Mouse (Mus musculus) heart, embryonic 15.5 days (tissue): ENCODE data around the gene Fcho1. TPM values are rescaled to one million over a fixed set of nuclear protein-coding genes. Genes with fewer than 3 reads are reported as not detected.
A peak's percentile ranks its signal among the peaks of the same experiment; 100 is the strongest.

ENCODE experiments used
- ATAC-seq: fragments of 200-750 bp; cut with Nextera tagmentation; replicated peaks from 2 replicates; pipeline ENCODE4 v1.8.0; 2017; ENCODE audit warnings: low read depth, moderate TSS enrichment; ENCODE audit not compliant: insufficient number of reproducible peaks, insufficient read depth, low FRiP score
- H3K27ac ChIP-seq: fragments of 300-500 bp; sonication (generic); 2 replicates; pipeline ENCODE4 v1.5.1; 2015; ENCODE audit warnings: mild to moderate bottlenecking, inconsistent platforms
- H3K27me3 ChIP-seq: fragments of 300-500 bp; sonication (generic); 2 replicates; pipeline ENCODE4 v1.6.1; 2015; ENCODE audit warnings: inconsistent platforms
- H3K36me3 ChIP-seq: fragments of 300-500 bp; sonication (generic); 2 replicates; pipeline ENCODE4 v1.6.1; 2015; ENCODE audit warnings: mild to moderate bottlenecking, inconsistent platforms
- H3K4me1 ChIP-seq: fragments of 300-500 bp; sonication (generic); replicated peaks from 2 replicates; pipeline ENCODE4 v1.6.1; 2015; ENCODE audit warnings: inconsistent platforms
- H3K4me2 ChIP-seq: fragments of 300-500 bp; sonication (generic); 2 replicates; pipeline ENCODE4 v1.6.1; 2015; ENCODE audit warnings: inconsistent platforms, mild to moderate bottlenecking, moderate library complexity
- H3K4me3 ChIP-seq: fragments of 300-500 bp; sonication (generic); 2 replicates; pipeline ENCODE4 v1.5.1; 2015; ENCODE audit warnings: mild to moderate bottlenecking, inconsistent platforms
- H3K9ac ChIP-seq: fragments of 300-500 bp; sonication (generic); 2 replicates; pipeline ENCODE4 v1.6.1; 2015; ENCODE audit warnings: mild to moderate bottlenecking, inconsistent platforms
- H3K9me3 ChIP-seq: fragments of 300-500 bp; sonication (generic); replicated peaks from 2 replicates; pipeline ENCODE4 v1.6.1; 2016; ENCODE audit warnings: inconsistent platforms
- WGBS: fragments of 180-500 bp; shearing (Covaris S2); methylation state at CpG from one replicate; pipeline ENCODE4 v1.1.7; 2015; ENCODE audit warnings: mixed read lengths; 5-methylcytosine and 5-hydroxymethylcytosine counted together
- polyA plus RNA-seq: library from polyadenylated mRNA; unstranded; fragments of >200 nt; fragmentation: Nextera tagmentation; extraction: Ambion mirVana; gene quantifications from 2 replicates; pipeline ENCODE4 v1.2.1, GENCODE M21; 2015

Fcho1 gene
- polyA plus RNA-seq, 1 experiment from 2014 or later = 1.9 TPM

GRCm38 (mm10) chr8:71670621-71671548 is 54.6 kb downstream of the Fcho1 start:
- Histone ChIP-seq H3K4me3 (peak overlapping the region; percentile 61), H3K4me2 (peak overlapping the region; percentile 100), H3K36me3 (no peaks in the 10 kb centered on the region), H3K4me1 (peaks cover 60% of the 10 kb centered on the region), H3K27me3 (peaks cover 10% of the 10 kb centered on the region; the same call in 1 of the 2 replicates), H3K9ac (peak overlapping the region; percentile 38; the same call in 1 of the 2 replicates), H3K27ac (no peak overlapping the region), H3K9me3 (no peaks in the 10 kb centered on the region)
- peak; percentile 9 for ATAC-seq
- 1% methylated on average over 62 of the region's 64 CpGs for WGBS

- Histone ChIP-seq H3K27me3 (peaks cover 10% of the 10 kb centered on the region; the same call in 1 of the 2 replicates), H3K27ac (no peak overlapping the region), H3K36me3 (no peaks in the 10 kb centered on the region), H3K4me1 (peaks cover 61% of the 10 kb centered on the region), H3K4me2 (peak overlapping the region; percentile 100), H3K4me3 (peak overlapping the region; percentile 61), H3K9me3 (no peaks in the 10 kb centered on the region), H3K9ac (0 out of 2 replicates have a peak overlapping the region, but pooled peaks have one; percentile 38)
- 8% methylated on average over 12 of the region's 12 CpGs for WGBS
- ATAC-seq = no peak
Observed at GRCm38 (mm10) chr8:71670198-71670597, 55.3 kb downstream of the Fcho1 start.

DNA sequence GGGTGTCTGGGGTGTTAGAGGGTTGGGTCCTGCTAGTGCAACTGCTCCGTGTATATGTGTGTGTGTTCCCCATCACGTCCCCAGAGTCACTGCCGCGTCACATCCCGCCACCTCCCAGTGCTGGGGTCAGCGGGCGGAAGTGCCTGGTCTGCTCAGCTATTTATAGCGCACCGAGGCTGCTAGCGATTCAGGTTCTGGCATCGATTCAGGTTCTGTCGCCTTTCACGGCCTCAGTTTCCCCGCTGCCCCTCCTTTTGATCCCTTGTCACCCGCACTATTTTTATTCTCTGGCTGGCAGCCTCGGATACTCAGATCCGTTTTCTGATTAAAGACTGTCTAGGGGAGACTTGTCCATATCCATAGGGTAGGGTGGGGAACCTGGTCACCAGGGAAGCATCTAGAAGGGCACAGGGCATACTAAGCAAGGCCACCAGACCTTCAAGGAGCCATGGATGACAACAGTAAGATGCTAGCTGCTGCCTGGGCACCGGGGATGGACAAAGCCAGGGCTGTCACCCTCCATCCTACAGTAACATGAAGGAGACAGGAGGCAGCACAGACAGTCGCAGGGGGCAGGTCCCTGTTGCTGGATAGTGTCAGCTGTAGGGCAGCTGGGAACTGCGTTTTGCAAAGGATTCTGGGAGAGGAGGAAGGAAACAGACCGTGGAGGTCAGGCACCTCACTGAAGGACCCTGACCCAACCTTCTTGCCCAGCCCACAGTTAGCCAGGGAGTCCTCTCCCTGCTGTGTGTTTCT is 57.1 kb downstream of the Fcho1 start:
- Histone ChIP-seq H3K9me3 (no peaks in the 10 kb centered on the region), H3K4me2 (peak overlapping the region; percentile 58), H3K27me3 (peaks cover 10% of the 10 kb centered on the region; the same call in 1 of the 2 replicates), H3K36me3 (no peaks in the 10 kb centered on the region), H3K9ac (peak overlapping the region; percentile 37), H3K4me1 (peaks cover 63% of the 10 kb centered on the region), H3K4me3 (peak overlapping the region; percentile 28), H3K27ac (peak overlapping the region; percentile 69)
- ATAC-seq = peak; percentile 58; the same call in 1 of the 2 replicates
- under 1% methylated on average over 21 of the region's 21 CpGs for WGBS

DNA sequence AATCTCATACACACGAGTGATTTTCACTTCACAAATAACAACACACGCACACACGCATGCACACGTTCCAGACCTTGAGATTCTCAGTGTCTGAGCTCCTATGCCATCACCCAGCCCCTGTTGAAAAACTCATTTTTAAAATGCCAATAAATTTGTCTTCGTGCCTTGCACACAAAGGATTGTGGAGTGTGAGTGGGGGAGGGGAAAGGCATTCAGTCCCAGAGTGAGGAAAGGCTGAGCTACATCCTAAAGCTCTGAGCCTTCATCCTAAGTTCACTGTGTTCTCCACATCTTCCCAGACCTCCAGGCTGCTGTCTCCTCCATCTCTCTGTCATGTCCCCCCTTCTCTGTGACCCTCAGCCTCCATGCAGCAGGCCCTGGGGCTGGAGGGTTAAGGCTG is 58.3 kb downstream of the Fcho1 start:
- Histone ChIP-seq H3K27me3 (peaks cover 19% of the 10 kb centered on the region; the same call in 1 of the 2 replicates), H3K27ac (peak overlapping the region; percentile 69), H3K36me3 (no peaks in the 10 kb centered on the region), H3K4me1 (peaks cover 63% of the 10 kb centered on the region), H3K9me3 (no peaks in the 10 kb centered on the region), H3K4me3 (no peak overlapping the region), H3K4me2 (no peak overlapping the region), H3K9ac (peak overlapping the region; percentile 37; the same call in 1 of the 2 replicates)
- no peak for ATAC-seq
- WGBS = 66% methylated on average over 5 of the region's 5 CpGs

- WGBS = 50% methylated on average over 1 of the region's 1 CpGs
- peaks cover 60% of the 10 kb centered on the region for H3K4me1 ChIP-seq
- no peaks in the 10 kb centered on the region for H3K9me3 ChIP-seq
- H3K4me2 ChIP-seq = no peak overlapping the region
- peaks cover 21% of the 10 kb centered on the region; the same call in 1 of the 2 replicates for H3K27me3 ChIP-seq
- no peaks in the 10 kb centered on the region for H3K36me3 ChIP-seq
- H3K4me3 ChIP-seq = no peak overlapping the region
- H3K27ac ChIP-seq = no peak overlapping the region
- no peak for ATAC-seq
- no peak overlapping the region for H3K9ac ChIP-seq
Observed at GRCm38 (mm10) chr8:71666855-71667254, 58.7 kb downstream of the Fcho1 start.

GRCm38 (mm10) chr8:71665331-71666130 is 60.0 kb downstream of the Fcho1 start:
- Histone ChIP-seq H3K9me3 (no peaks in the 10 kb centered on the region), H3K27ac (peak overlapping the region; percentile 40), H3K27me3 (peaks cover 28% of the 10 kb centered on the region), H3K4me1 (peaks cover 49% of the 10 kb centered on the region), H3K9ac (peak overlapping the region; percentile 28; the same call in 1 of the 2 replicates), H3K4me2 (peak overlapping the region; percentile 59), H3K4me3 (peak overlapping the region; percentile 29), H3K36me3 (no peaks in the 10 kb centered on the region)
- ATAC-seq = peak; percentile 34
- 5% methylated on average over 22 of the region's 22 CpGs for WGBS

DNA sequence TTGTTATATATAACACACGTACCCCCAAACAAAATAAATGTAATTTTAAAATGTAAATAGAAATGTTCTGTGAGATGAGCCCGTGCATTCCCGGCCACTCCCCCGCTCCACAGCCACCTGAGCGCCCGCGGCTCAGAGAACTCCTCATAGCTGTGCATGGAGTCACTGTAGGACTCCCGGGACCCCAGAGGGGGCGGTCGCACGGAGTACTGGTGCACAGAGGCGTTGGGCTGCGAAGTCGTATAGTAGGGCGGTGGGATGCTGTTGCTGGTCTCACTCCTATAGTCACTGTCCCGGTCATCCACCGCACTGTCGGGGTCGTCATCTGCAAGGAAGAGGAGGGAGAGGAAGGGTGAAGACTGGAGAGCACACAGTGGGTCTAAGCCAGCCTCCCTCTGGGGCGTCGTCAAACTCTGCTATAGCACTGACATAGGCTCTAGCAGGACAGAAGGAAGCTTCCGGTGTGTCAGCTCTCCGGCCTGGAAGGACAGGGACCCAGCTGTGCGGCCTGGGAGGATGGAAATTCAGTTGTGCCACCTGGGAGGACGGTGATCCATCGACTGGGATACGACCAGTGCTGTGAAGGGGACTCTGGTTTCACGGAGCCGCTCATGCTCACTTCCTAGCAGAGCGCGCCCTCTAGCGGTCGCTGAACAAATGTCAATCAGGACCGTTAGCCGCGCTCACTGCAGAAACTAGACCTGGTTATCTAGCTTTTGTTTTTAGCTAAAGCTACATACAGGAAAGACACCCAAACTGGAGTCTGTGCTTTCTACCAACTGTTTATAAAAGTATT is 65.0 kb downstream of the Fcho1 start:
- Histone ChIP-seq H3K9me3 (no peaks in the 10 kb centered on the region), H3K4me2 (no peak overlapping the region), H3K27me3 (peaks cover 66% of the 10 kb centered on the region), H3K36me3 (no peaks in the 10 kb centered on the region), H3K4me1 (peaks cover 8% of the 10 kb centered on the region), H3K9ac (no peak overlapping the region), H3K27ac (no peak overlapping the region), H3K4me3 (no peak overlapping the region)
- 10% methylated on average over 36 of the region's 36 CpGs for WGBS
- ATAC-seq = peak; percentile 43; the same call in 1 of the 2 replicates

GRCm38 (mm10) chr8:71659751-71660150 is 65.8 kb downstream of the Fcho1 start:
- Histone ChIP-seq H3K4me3 (no peak overlapping the region), H3K9ac (no peak overlapping the region), H3K27ac (no peak overlapping the region), H3K36me3 (no peaks in the 10 kb centered on the region), H3K27me3 (peaks cover 74% of the 10 kb centered on the region), H3K4me1 (peaks cover 6% of the 10 kb centered on the region), H3K9me3 (no peaks in the 10 kb centered on the region), H3K4me2 (no peak overlapping the region)
- no peak for ATAC-seq
- WGBS = 73% methylated on average over 1 of the region's 1 CpGs

GRCm38 (mm10) chr8:71658515-71659049 is 66.9 kb downstream of the Fcho1 start:
- Histone ChIP-seq H3K4me3 (no peak overlapping the region), H3K4me2 (no peak overlapping the region), H3K4me1 (peaks cover 10% of the 10 kb centered on the region), H3K27ac (no peak overlapping the region), H3K27me3 (peaks cover 86% of the 10 kb centered on the region), H3K9ac (no peak overlapping the region), H3K9me3 (no peaks in the 10 kb centered on the region), H3K36me3 (no peaks in the 10 kb centered on the region)
- ATAC-seq = no peak
- 20% methylated on average over 17 of the region's 17 CpGs for WGBS
